Mouse (Mus musculus) limb, embryonic 11.5 days (tissue): ENCODE measurements at regions not wholly inside any gene's neighbourhood (a gene's known extent, or its start where the extent isn't known, plus 50 kb on each side); places are given as distances from the start of the nearest gene placed in this dataset.

Source experiments
- ATAC-seq: fragments of 200-750 bp; cut with Nextera tagmentation; 2 replicates; pipeline ENCODE4 v1.8.0; 2017; ENCODE audit warnings: low read depth; ENCODE audit not compliant: insufficient number of reproducible peaks, low FRiP score, low TSS enrichment
- DNase-seq: peaks from one replicate; pipeline ENCODE4 v3.0.0-alpha.2; 2015; ENCODE audit warnings: low spot score
- H3K27ac ChIP-seq: fragments of 300-500 bp; sonication (generic); replicated peaks from 2 replicates; pipeline ENCODE4 v1.5.1; 2014; ENCODE audit warnings: low read depth, mild to moderate bottlenecking, low read length
- H3K27me3 ChIP-seq: fragments of 300-500 bp; sonication (generic); 2 replicates; pipeline ENCODE4 v1.6.1; 2014; ENCODE audit warnings: mild to moderate bottlenecking, low read length, mixed read lengths; ENCODE audit not compliant: control insufficient read depth, insufficient read depth
- H3K36me3 ChIP-seq: fragments of 300-500 bp; sonication (generic); 2 replicates; pipeline ENCODE4 v1.6.1; 2014; ENCODE audit warnings: mild to moderate bottlenecking, low read length, moderate library complexity, mixed read lengths; ENCODE audit not compliant: control insufficient read depth, insufficient read depth
- H3K4me1 ChIP-seq: fragments of 300-500 bp; sonication (generic); 2 replicates; pipeline ENCODE4 v1.6.1; 2014; ENCODE audit warnings: low read length, mixed read lengths; ENCODE audit not compliant: control insufficient read depth, insufficient read depth
- H3K4me2 ChIP-seq: fragments of 300-500 bp; sonication (generic); 2 replicates; pipeline ENCODE4 v1.6.1; 2014; ENCODE audit warnings: low read depth, mild to moderate bottlenecking, moderate library complexity; ENCODE audit not compliant: severe bottlenecking
- H3K4me3 ChIP-seq: fragments of 300-500 bp; sonication (generic); 2 replicates; pipeline ENCODE4 v1.5.1; 2014; ENCODE audit warnings: low read depth, low read length
- H3K9ac ChIP-seq: fragments of 300-500 bp; sonication (generic); 2 replicates; pipeline ENCODE4 v1.6.1; 2014; ENCODE audit warnings: mild to moderate bottlenecking, low read length
- H3K9me3 ChIP-seq: fragments of 300-500 bp; sonication (generic); 2 replicates; pipeline ENCODE4 v1.6.1; 2016; ENCODE audit warnings: low read length; ENCODE audit not compliant: control insufficient read depth
- WGBS: fragments of 180-500 bp; shearing (Covaris S2); extraction: QIAGEN DNeasy Blood & Tissue Kit; methylation state at CpG from one replicate; pipeline ENCODE4 v1.1.7; 2014; 5-methylcytosine and 5-hydroxymethylcytosine counted together

DNA sequence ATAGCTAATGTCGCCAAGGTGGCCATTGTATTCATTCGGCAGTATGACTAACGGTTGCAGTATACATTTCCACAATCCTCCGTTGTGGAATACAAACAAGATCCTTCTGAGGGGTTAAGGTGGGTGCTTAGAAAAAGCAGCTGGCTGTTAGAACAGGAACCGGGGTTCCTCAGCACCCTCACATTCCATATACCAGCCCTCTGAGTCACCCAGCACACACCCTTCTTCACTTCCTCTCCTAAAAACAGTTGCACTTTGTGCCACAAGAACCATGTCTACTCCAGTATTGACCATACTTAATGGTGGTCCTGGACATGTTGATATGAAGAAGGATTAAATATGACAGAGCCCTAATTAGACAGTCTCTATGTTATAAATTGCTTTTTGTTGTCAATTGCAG lies 362.1 kb downstream of the Foxo1 start:
- no peak for DNase-seq
- 88% methylated on average over 5 of the region's 5 CpGs for WGBS
- no peaks in the 10 kb centered on the region for H3K4me1 ChIP-seq
- no peak for ATAC-seq
- no peaks in the 10 kb centered on the region for H3K36me3 ChIP-seq
- H3K27ac ChIP-seq, result no peak overlapping the region
- no peak overlapping the region for H3K4me3 ChIP-seq
- no peak overlapping the region for H3K9ac ChIP-seq
- H3K4me2 ChIP-seq, result no peak overlapping the region
- no peaks in the 10 kb centered on the region for H3K9me3 ChIP-seq
- H3K27me3 ChIP-seq, result no peaks in the 10 kb centered on the region

DNA sequence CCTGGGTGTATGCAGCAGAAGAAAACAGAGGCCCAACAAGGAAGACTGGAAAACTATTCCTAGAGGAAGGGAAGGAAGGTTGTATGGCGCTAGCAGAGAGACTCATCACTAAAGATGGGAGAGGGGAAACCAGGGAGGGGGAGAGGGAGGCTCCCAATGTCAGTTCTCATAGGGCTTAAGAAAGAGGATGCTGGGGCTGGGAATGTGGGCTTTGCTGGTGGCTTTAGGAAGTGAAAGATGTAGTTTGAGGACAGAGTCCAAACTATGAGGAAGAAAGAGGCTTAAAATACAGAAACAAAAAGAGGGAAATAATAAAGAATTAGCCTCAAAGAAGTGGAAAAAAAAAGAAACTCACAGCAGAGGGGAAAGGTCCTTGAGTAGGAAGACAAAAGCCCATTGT lies 357.0 kb downstream of the Foxo1 start:
- H3K9me3 ChIP-seq, result no peaks in the 10 kb centered on the region
- no peaks in the 10 kb centered on the region for H3K27me3 ChIP-seq
- WGBS, result 88% methylated on average over 1 of the region's 1 CpGs

DNA sequence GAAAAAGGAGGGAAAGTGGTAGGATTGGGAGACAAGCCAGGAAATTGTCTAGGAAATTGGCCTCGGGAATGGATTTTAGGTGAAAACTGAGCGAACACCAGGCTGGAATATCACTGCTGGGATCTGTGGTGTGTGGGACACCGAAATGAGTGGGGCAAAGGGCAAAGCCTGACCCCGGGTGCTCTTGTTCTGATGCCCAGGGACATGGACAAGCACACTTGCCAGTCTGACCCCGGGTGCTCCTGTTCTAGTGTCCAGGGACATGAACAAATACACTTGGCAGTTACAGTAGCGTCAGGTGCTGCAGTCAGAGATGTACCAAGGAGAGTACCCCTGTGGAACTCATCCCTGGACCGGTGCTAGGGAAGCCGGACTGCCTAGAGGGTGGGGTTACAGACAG lies 354.4 kb downstream of the Foxo1 start:
- 95% methylated on average over 8 of the region's 8 CpGs for WGBS
- no peak for ATAC-seq

More for the DNA sequence above, 357.0 kb downstream of the Foxo1 start:
- H3K4me2 ChIP-seq, result no peak overlapping the region; the same call in 1 of the 2 replicates
- no peak overlapping the region for H3K4me3 ChIP-seq
- DNase-seq (no peak), ATAC-seq (no peak)
- H3K27ac ChIP-seq, result no peak overlapping the region
- no peak overlapping the region for H3K9ac ChIP-seq
- H3K36me3 ChIP-seq, result no peaks in the 10 kb centered on the region
- H3K4me1 ChIP-seq, result no peaks in the 10 kb centered on the region

DNA sequence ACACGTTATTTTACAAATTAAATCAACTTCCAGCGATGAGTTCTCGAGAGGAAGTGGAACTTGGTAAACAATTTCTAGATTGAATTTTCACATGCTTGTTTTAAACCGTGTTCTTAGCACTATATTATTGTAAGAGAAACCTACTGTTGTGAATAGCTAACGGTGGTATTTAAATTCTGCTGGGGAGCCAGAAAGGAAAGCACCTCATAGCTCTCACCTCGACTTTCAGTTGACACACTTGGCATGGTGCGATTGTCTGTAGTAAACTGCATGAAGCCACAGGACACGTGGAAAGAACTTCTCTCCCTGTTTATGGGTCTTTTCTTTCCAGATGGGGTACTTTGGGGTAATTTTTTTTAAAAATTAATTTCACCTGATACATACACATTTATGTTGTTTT lies 353.8 kb downstream of the Foxo1 start:
- Histone ChIP-seq H3K36me3 (no peaks in the 10 kb centered on the region), H3K9ac (no peak overlapping the region), H3K27me3 (no peaks in the 10 kb centered on the region), H3K4me1 (0 out of 2 replicates have a peak, but pooled peaks cover 6% of the 10 kb centered on the region), H3K4me2 (no peak overlapping the region), H3K9me3 (no peaks in the 10 kb centered on the region), H3K4me3 (no peak overlapping the region), H3K27ac (no peak overlapping the region)
- no peak for ATAC-seq
- WGBS, result 89% methylated on average over 8 of the region's 8 CpGs
- no peak for DNase-seq

More for the DNA sequence above, 354.4 kb downstream of the Foxo1 start:
- Histone ChIP-seq H3K27ac (no peak overlapping the region), H3K4me1 (0 out of 2 replicates have a peak, but pooled peaks cover 4% of the 10 kb centered on the region), H3K27me3 (no peaks in the 10 kb centered on the region), H3K9ac (no peak overlapping the region), H3K36me3 (no peaks in the 10 kb centered on the region), H3K4me2 (no peak overlapping the region), H3K9me3 (no peaks in the 10 kb centered on the region), H3K4me3 (no peak overlapping the region)
- no peak for DNase-seq

DNA sequence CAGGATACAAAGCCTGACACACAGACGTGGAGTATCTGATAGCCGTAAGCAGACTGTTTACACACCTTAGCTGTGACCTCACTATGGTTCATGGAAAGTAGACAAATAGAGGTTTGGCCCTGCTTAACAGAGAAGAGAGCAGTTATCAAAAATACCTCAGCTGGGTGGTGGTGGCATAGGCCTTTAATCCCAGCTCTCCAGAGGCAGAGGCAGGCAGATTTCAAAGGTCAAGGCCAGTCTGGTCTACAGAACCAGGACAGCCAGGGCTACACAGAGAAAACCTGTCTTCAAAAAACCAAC lies 350.7 kb downstream of the Foxo1 start:
- Histone ChIP-seq H3K27me3 (no peaks in the 10 kb centered on the region), H3K9ac (no peak overlapping the region), H3K36me3 (no peaks in the 10 kb centered on the region), H3K4me2 (no peak overlapping the region), H3K9me3 (no peaks in the 10 kb centered on the region), H3K4me3 (no peak overlapping the region), H3K27ac (no peak overlapping the region), H3K4me1 (0 out of 2 replicates have a peak, but pooled peaks cover 6% of the 10 kb centered on the region)
- DNase-seq, result no peak
- no peak for ATAC-seq
- 94% methylated on average over 2 of the region's 2 CpGs for whole genome bisulfite sequencing

DNA sequence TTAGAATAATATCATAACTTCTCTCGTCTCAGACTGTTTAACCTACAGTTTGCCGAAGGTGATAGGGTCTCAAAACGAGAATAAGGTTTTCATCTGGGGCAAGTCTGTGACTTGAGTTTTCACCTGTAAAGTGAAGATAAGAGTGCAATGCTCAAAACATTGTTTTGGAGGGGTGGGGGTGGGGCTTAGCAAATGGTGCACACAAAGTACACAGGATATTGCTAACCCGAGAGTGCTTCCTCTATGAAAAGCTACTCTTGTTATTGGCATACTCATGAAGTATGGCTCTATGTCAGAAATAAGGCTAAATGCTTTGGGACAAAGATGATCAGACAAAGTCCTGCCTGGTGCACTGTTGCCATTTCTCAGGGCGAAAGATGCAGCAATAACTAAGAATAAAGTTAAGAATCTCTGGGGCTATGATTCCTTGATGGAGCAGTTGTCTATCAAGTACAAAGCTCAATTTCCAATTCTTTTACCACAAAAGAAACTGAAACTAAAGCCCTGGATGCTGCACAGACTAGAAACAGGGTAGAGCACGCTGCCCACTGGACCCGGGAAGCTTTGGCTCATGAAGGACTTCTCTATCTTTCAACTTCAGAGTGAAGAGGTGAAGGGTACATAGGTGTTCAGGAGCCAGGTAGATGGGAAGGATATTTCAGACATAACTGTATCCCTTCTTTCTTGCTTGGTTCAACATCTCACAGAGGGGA lies 350.2 kb downstream of the Foxo1 start:
- Histone ChIP-seq H3K9me3 (no peaks in the 10 kb centered on the region), H3K4me2 (no peak overlapping the region), H3K27ac (no peak overlapping the region), H3K4me3 (no peak overlapping the region), H3K27me3 (no peaks in the 10 kb centered on the region), H3K4me1 (0 out of 2 replicates have a peak, but pooled peaks cover 6% of the 10 kb centered on the region), H3K36me3 (no peaks in the 10 kb centered on the region), H3K9ac (no peak overlapping the region)
- ATAC-seq (no peak), DNase-seq (no peak)
- WGBS, result 80% methylated on average over 7 of the region's 7 CpGs

DNA sequence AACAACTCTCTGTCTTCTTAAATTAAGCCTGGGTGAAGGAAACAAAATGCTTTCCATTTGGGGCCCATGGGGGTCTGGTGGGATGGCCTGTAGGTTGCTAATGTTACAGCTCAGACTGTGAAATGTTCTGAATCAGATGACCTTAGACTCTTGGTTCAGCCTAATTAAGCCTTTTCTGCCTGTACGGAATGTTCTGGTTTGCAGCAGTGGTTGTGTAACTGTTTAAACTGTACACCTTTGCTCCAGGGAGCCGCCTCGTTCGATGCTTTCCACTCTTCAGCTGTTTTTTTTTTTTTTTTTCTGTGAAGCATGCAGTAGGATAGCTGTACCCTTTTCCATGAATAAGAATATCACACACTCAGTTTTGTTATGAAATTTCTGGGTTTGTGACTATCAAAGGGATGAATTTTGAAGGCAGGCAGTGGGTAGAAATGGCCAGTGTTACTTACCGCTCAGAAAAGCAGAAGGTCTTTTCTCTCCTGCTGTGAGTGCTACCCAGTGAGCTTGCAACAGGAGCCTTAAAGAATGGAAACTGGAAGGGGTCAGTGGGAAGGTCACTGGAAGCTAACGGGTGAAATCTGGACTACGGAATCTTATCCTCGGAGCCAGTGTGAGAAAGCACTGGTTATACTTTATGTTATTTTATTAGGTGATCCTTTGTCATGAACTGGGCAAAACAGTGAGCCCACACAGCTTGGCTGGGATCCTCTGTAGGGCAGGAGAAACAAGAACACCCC lies 349.4 kb downstream of the Foxo1 start:
- 49% methylated on average over 8 of the region's 8 CpGs for WGBS

DNA sequence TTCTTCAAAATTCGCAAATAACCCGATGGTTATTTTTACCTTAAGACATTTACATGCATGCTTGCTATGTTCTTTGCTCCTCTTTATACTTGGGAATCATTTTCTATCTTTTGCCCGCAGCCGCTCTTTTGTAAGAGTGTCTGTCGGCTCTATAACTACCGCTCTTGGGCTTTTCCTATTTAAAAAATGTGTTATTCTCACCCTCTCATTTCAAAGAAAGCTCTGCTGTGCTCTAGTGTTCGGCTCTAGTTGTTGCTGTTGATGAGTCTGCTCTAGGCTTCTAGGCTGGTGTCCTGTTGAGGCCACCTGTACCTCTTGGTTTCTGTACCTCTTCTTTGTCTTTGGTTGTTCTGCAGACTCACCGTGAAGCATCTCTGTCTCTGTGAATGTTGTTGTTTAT lies 343.7 kb downstream of the Foxo1 start:
- no peak overlapping the region for H3K4me2 ChIP-seq
- no peak overlapping the region for H3K27ac ChIP-seq
- ATAC-seq, result no peak
- H3K36me3 ChIP-seq, result no peaks in the 10 kb centered on the region
- DNase-seq, result no peak
- H3K9me3 ChIP-seq, result no peaks in the 10 kb centered on the region
- 92% methylated on average over 8 of the region's 8 CpGs for WGBS
- no peak overlapping the region for H3K4me3 ChIP-seq
- no peak overlapping the region for H3K9ac ChIP-seq
- no peaks in the 10 kb centered on the region for H3K4me1 ChIP-seq
- H3K27me3 ChIP-seq, result no peaks in the 10 kb centered on the region

More for the DNA sequence above, 349.4 kb downstream of the Foxo1 start:
- Histone ChIP-seq H3K9ac (no peak overlapping the region), H3K9me3 (no peaks in the 10 kb centered on the region), H3K4me1 (0 out of 2 replicates have a peak, but pooled peaks cover 6% of the 10 kb centered on the region), H3K4me2 (no peak overlapping the region), H3K4me3 (no peak overlapping the region), H3K27ac (no peak overlapping the region), H3K36me3 (no peaks in the 10 kb centered on the region), H3K27me3 (no peaks in the 10 kb centered on the region)
- DNase-seq (no peak), ATAC-seq (no peak)
